Mouse (Mus musculus): ENCODE data around the gene Rxfp4.

- TF ChIP-seq CTCF (IDR thresholded peaks at IDR 0.05; ENCODE audit: borderline replicate concordance, extremely low read depth, insufficient read depth, insufficient read length), result no peak
- TF ChIP-seq POLR2A (IDR thresholded peaks at IDR 0.05; ENCODE audit: borderline replicate concordance, extremely low read depth, insufficient read depth, insufficient read length, poor library complexity, severe bottlenecking), result no peak
These were observed 5.9 kb downstream of the Rxfp4 start for GRCm38 (mm10) chr3:88647076-88647475.
